Mouse (Mus musculus) midbrain, embryonic 11.5 days (tissue): ENCODE data around the gene Gm17268. TPM values are rescaled to one million over a fixed set of nuclear protein-coding genes. Genes with fewer than 3 reads are reported as not detected.

Source experiments
- ATAC-seq: fragments of 200-750 bp; cut with Nextera tagmentation; 2 replicates; pipeline ENCODE4 v1.8.0; 2017; ENCODE audit warnings: moderate TSS enrichment, moderate library complexity; ENCODE audit not compliant: low FRiP score
- DNase-seq: peaks from one replicate; pipeline ENCODE4 v3.0.0; 2015; ENCODE audit warnings: low spot score; ENCODE audit errors: missing footprints
- H3K27ac ChIP-seq: fragments of 300-500 bp; sonication (generic); 2 replicates; pipeline ENCODE4 v1.5.1; 2014; ENCODE audit warnings: low read depth, low read length
- H3K27me3 ChIP-seq: fragments of 300-500 bp; sonication (generic); 2 replicates; pipeline ENCODE4 v1.6.1; 2014; ENCODE audit warnings: mild to moderate bottlenecking, low read length, moderate library complexity, mixed read lengths; ENCODE audit not compliant: control insufficient read depth, insufficient read depth
- H3K36me3 ChIP-seq: fragments of 300-500 bp; sonication (generic); 2 replicates; pipeline ENCODE4 v1.6.1; 2014; ENCODE audit warnings: mild to moderate bottlenecking, low read length, moderate library complexity, mixed read lengths; ENCODE audit not compliant: control insufficient read depth, insufficient read depth
- H3K4me1 ChIP-seq: fragments of 300-500 bp; sonication (generic); 2 replicates; pipeline ENCODE4 v1.6.1; 2014; ENCODE audit warnings: low read length; ENCODE audit not compliant: control insufficient read depth, insufficient read depth
- H3K4me2 ChIP-seq: fragments of 300-500 bp; sonication (generic); 2 replicates; pipeline ENCODE4 v1.6.1; 2014; ENCODE audit warnings: mild to moderate bottlenecking, moderate library complexity
- H3K4me3 ChIP-seq: fragments of 300-500 bp; sonication (generic); 2 replicates; pipeline ENCODE4 v1.5.1; 2014; ENCODE audit warnings: low read depth, low read length
- H3K9ac ChIP-seq: fragments of 300-500 bp; sonication (generic); 2 replicates; pipeline ENCODE4 v1.6.1; 2014; ENCODE audit warnings: low read length
- H3K9me3 ChIP-seq: fragments of 300-500 bp; sonication (generic); 2 replicates; pipeline ENCODE4 v1.6.1; 2016; ENCODE audit warnings: low read length; ENCODE audit not compliant: control insufficient read depth
- WGBS: fragments of 180-500 bp; shearing (Covaris S2); extraction: QIAGEN DNeasy Blood & Tissue Kit; methylation state at CpG from one replicate; pipeline ENCODE4 v1.1.7; 2014; 5-methylcytosine and 5-hydroxymethylcytosine counted together
- polyA plus RNA-seq: library from polyadenylated mRNA; unstranded; fragments of >200 nt; fragmentation: Nextera tagmentation; extraction: Ambion mirVana; gene quantifications from 2 replicates; pipeline ENCODE4 v1.2.1, GENCODE M21; 2014

Gene Gm17268
- polyA plus RNA-seq, 1 experiment from 2014 or later: not detected

DNA sequence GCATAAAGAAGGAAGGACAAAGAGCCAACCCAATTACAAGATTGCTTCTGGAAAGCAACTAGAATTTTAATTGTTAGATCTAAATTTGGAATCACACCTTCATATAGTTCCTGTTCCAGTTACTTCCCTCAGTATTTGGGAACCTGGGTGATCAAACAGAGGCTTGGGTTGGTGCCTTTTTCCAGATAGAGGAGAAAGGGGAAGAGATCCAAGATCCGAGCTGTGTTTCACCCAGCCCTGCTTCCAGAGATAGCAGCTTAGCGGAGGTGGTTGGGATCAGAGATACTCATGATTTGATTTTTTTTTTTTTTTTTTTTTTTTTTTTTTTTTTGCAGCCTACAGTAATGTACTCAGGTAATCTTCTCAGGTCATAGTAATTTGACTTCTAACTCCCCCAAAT lies 2.5 kb downstream of the Gm17268 start:
- Histone ChIP-seq H3K36me3 (no peaks in the 10 kb centered on the region), H3K27me3 (no peaks in the 10 kb centered on the region), H3K9me3 (no peaks in the 10 kb centered on the region), H3K9ac (no peak overlapping the region), H3K27ac (no peak overlapping the region), H3K4me2 (no peak overlapping the region), H3K4me1 (no peaks in the 10 kb centered on the region), H3K4me3 (no peak overlapping the region)
- WGBS: 85% methylated on average over 2 of the region's 2 CpGs
- no peak for ATAC-seq
- no peak for DNase-seq

DNA sequence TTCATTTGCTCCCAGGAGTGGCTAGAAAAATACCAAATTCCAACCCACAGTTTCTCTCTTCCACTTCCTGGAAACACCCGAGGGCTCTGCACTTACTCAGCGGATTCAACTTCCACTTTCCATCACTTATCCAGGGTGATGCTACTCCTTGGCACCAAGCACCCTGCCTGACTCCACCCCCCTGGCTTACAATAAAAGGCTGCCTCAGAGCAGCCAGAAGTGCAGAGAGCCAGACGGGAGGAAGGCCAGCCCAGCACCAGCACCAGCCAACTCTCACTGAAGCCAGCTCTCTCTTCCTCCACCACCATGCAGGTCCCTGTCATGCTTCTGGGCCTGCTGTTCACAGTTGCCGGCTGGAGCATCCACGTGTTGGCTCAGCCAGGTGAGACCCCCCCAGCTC lies 3.0 kb downstream of the Gm17268 start, which contains the start of gene Ccl2:
Gene Ccl2 (plus strand): TSS at position 216 of the 400 bp plus-strand sequence.
- H3K9me3 ChIP-seq: no peaks in the 10 kb centered on the region
- no peak within 1 kb of the TSS for H3K4me3 ChIP-seq
- ATAC-seq (no peak), DNase-seq (no peak)
- no peak within 1 kb of the TSS for H3K9ac ChIP-seq
- no peaks in the 10 kb centered on the region for H3K4me1 ChIP-seq
- no peaks in the 10 kb centered on the region for H3K27me3 ChIP-seq
- no peak within 1 kb of the TSS for H3K4me2 ChIP-seq
- no peak within 1 kb of the TSS for H3K27ac ChIP-seq
- H3K36me3 ChIP-seq: no peaks in the 10 kb centered on the region
- WGBS: 48% methylated on average over 5 of the region's 5 CpGs

DNA sequence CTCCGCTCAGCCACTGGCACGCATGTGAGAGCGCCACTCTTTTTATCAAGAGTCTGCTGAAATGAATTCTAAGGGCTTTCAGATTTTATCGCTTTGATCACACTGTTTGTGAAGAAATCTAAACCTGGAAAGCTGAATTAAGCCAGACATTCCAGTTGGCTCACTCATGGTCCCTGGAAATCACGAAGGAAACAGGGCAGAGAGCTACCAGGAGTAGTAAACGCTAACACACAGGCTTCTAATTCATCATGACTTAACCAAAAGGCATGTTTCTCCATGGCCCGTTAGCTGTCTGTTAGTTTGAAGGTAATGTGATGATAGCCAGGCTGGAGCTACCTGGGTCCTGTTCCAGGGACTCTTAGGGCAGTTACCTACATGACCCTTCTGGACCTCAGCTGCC lies 3.9 kb downstream of the Gm17268 start:
- 90% methylated on average over 7 of the region's 7 CpGs for WGBS
- ATAC-seq: no peak

DNA sequence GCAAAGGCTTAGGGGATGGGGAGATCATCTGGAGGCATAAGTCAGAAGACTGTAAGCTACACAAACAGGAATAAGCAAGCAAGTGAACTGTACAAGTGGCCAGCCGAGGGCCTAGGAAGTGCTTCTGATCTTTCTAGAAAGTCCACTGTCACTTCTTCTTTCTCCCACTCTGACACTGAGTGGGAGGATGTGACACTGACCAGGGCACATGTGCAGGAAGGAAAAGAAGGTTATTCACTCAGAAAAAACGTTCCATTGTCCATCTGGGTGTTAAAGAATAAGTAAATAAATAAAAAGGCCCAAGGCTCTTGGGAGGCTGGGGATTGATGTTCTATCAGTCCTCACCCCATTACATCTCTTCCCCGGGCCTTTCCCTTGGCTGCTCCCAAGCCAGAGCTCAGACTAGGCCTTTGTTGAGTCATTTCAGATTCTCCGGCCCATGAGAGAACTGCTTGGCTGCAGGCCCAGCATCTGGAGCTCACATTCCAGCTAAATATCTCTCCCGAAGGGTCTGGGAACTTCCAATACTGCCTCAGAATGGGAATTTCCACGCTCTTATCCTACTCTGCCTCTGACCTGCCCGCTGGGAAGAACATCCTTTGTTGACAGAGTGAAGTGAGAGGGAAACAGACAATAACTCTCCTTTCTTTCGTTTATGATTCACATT lies 5.6 kb downstream of the Gm17268 start:
- Histone ChIP-seq H3K4me3 (no peak overlapping the region), H3K9ac (no peak overlapping the region), H3K4me2 (no peak overlapping the region), H3K9me3 (no peaks in the 10 kb centered on the region), H3K36me3 (no peaks in the 10 kb centered on the region), H3K27me3 (no peaks in the 10 kb centered on the region), H3K4me1 (no peaks in the 10 kb centered on the region), H3K27ac (no peak overlapping the region)
- 61% methylated on average over 8 of the region's 8 CpGs for WGBS
- DNase-seq: no peak
- ATAC-seq: no peak

More for the DNA sequence above, 3.9 kb downstream of the Gm17268 start:
- Histone ChIP-seq H3K4me3 (no peak overlapping the region), H3K9me3 (no peaks in the 10 kb centered on the region), H3K4me2 (no peak overlapping the region), H3K36me3 (no peaks in the 10 kb centered on the region), H3K27ac (no peak overlapping the region), H3K9ac (no peak overlapping the region), H3K27me3 (no peaks in the 10 kb centered on the region), H3K4me1 (no peaks in the 10 kb centered on the region)
- no peak for DNase-seq

DNA sequence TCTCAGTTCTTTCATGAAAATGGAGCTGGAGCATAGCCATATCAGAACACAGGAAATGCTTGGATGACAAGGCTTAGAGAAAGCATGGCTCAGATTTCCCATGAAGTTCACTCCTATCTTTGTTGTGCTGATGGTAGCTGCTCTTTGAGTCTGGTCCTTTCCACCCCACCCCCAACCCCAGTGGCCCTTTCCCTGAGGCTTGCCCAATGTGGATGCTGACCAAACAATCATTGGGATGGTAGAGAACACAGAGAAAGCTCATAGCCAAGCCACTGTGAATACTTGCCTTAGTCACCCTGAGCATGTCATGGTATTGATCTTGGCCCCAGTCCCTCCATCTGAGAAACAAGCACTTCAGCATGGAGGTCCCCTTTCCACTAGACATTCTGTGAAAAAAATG lies 6.2 kb downstream of the Gm17268 start:
- DNase-seq: no peak
- Histone ChIP-seq H3K27me3 (no peaks in the 10 kb centered on the region), H3K4me2 (no peak overlapping the region), H3K4me3 (no peak overlapping the region), H3K4me1 (no peaks in the 10 kb centered on the region), H3K27ac (no peak overlapping the region), H3K9me3 (no peaks in the 10 kb centered on the region), H3K36me3 (no peaks in the 10 kb centered on the region), H3K9ac (no peak overlapping the region)
- ATAC-seq: no peak

DNA sequence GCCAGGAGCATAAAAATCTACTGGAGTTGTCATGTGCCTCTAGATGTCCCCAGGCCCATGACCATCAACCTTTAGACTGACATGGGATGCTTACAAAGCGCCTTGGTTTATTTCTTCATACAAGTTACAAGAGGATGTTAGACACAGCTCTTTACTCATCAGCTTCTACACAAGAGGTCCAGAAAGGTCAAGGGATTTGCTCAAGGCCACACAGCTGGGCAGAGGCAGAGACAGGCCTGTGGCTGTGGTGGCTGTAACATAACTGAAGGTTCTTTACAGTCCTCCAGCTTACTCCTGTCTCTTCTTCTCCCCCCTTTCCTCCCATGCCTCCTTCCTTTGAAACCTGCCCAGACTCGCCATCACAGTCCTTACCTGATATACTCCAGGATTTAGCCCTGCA lies 8.2 kb downstream of the Gm17268 start:
- Histone ChIP-seq H3K27me3 (no peaks in the 10 kb centered on the region), H3K27ac (no peak overlapping the region), H3K4me1 (no peaks in the 10 kb centered on the region), H3K9me3 (no peaks in the 10 kb centered on the region), H3K9ac (no peak overlapping the region), H3K36me3 (no peaks in the 10 kb centered on the region), H3K4me3 (no peak overlapping the region), H3K4me2 (no peak overlapping the region)
- 79% methylated on average over 2 of the region's 2 CpGs for WGBS
- DNase-seq: no peak
- no peak for ATAC-seq

DNA sequence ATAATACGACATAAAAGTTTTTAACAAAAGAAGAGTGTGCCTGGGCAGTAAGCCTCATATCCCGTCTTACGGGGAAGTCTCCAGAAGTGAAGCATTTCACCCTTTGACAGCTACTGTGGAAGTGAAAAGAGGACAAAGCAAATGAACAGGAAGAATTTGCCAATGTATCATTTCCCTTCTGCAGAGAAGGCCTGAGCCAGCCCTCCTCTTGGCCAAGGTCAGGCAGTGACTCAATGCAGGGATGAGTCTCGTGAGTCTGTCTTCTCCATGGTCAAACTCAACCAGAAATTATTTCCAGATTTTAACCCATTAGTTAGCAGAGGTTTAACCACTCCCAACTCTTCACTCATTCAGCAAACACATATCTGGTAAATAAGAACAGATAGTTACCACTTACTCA lies 14.6 kb downstream of the Gm17268 start:
- 80% methylated on average over 4 of the region's 4 CpGs for WGBS
- Histone ChIP-seq H3K27ac (no peak overlapping the region), H3K9me3 (no peaks in the 10 kb centered on the region), H3K4me2 (no peak overlapping the region), H3K9ac (no peak overlapping the region), H3K36me3 (no peaks in the 10 kb centered on the region), H3K4me3 (no peak overlapping the region), H3K4me1 (no peaks in the 10 kb centered on the region), H3K27me3 (no peaks in the 10 kb centered on the region)
- ATAC-seq (no peak), DNase-seq (no peak)

DNA sequence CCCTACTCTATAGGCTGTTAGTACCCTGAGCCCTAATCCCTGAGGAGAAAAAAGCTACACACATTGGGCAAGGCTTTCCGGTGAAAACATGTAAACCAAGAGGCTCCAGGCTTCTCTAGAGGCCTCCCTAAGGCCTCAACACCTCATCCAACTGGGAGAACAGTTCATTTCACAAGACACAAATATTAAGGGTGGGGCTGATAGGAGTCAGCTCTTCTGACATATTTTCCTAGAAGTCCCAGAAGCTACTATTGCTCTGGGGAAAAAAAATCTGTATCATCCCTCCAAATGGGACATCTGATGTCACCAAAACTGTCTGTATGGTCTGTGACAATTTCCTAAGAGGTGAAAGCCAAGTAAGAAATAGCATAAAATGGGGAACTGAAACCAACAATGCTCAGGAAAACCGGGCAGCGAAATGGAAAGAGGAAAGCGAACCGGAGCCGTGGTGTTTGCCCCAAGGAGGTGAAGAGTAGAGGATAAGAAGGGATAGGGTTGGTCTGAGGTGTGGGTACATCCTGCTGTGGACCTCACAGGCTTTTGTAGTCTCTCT lies 15.8 kb downstream of the Gm17268 start:
- Histone ChIP-seq H3K36me3 (no peaks in the 10 kb centered on the region), H3K4me2 (no peak overlapping the region), H3K9me3 (no peaks in the 10 kb centered on the region), H3K4me3 (no peak overlapping the region), H3K9ac (no peak overlapping the region), H3K27me3 (no peaks in the 10 kb centered on the region), H3K27ac (no peak overlapping the region), H3K4me1 (no peaks in the 10 kb centered on the region)
- ATAC-seq (no peak), DNase-seq (no peak)
- WGBS: 88% methylated on average over 6 of the region's 6 CpGs

DNA sequence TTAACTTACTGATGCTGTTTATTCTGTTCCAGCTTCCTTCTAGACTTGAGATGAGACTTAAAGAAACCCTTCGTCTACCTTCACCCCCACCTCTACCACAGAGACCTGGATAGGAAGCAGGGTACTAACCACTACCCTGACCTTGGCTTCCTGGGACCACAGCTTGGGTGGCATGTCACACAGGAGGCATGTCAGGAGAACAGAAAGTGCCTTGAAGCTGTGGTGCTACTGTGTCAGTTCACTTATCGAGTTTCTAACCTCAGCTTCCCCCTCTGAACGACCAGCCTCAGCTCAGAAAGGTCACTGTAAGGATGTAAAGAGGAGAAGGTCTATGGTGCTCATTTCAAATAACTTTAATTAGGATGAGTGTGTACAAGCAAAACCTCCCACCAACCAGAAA lies 17.0 kb downstream of the Gm17268 start:
- Histone ChIP-seq H3K27ac (no peak overlapping the region), H3K4me3 (no peak overlapping the region), H3K9ac (no peak overlapping the region), H3K4me2 (no peak overlapping the region), H3K36me3 (no peaks in the 10 kb centered on the region), H3K27me3 (no peaks in the 10 kb centered on the region), H3K9me3 (no peaks in the 10 kb centered on the region), H3K4me1 (no peaks in the 10 kb centered on the region)
- DNase-seq (no peak), ATAC-seq (no peak)
- WGBS: 72% methylated on average over 3 of the region's 3 CpGs
